Mouse (Mus musculus): ENCODE results near the gene Dld.

DNA sequence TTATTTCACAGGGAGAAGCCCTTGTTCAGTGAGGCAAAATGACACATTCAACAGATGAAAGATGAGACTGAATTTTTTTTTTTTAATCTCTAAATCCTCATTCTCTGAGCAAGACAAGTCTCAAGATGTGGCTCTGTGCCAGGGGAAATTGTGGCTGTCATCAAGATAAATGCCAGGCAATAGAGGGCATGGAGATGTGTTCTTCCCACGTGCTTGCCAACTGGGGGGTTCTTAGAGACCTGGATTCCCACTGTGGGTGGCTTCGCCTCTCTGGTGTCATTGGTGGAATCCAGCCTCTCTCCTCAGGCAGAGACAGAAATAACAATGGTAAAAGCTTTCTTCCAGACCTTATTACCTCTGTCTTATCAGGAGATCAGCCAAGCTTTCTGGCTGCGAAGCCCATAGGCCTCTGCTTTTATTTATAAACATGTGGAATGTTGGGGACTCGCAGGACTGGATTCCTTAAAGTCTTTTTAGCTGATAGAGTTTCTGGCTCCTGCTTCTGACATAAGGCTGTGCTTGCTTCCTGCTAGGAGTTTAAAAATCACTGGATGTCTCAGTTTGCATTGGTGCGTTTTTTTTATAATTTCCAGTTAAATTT is 45.1 kb downstream of the Dld start:
- TF ChIP-seq MAZ (IDR thresholded peaks at IDR 0.05; ENCODE audit: low read depth, low read length) (no peak), ZMIZ1 (IDR thresholded peaks at IDR 0.05; ENCODE audit: low read depth, low read length) (no peak), CHD2 (IDR thresholded peaks at IDR 0.05; ENCODE audit: low read length) (no peak), CTCF (conservative IDR thresholded peaks at IDR 0.05 in 1 of 2, IDR thresholded peaks at IDR 0.05 in 1 of 2; ENCODE audit: low read depth in 2 of 2, low read length in 2 of 2) (no peak), ZNF384 (IDR thresholded peaks at IDR 0.05; ENCODE audit: low read depth, low read length) (no peak), CHD1 (IDR thresholded peaks at IDR 0.05; ENCODE audit: low read depth, low read length) (no peak), HCFC1 (IDR thresholded peaks at IDR 0.05; ENCODE audit: low read depth, low read length) (no peak), POLR2A (IDR thresholded peaks at IDR 0.05; ENCODE audit: low read depth, low read length) (no peak)

Measured in CH12.LX (cell line).